Mouse (Mus musculus) hindbrain, embryonic 16.5 days (tissue): Measurements from ENCODE around the gene Mgll. TPM values are rescaled to one million over a fixed set of nuclear protein-coding genes. Genes with fewer than 3 reads are reported as not detected.

ENCODE experiments used
- ATAC-seq: fragments of 200-750 bp; cut with Nextera tagmentation; 2 replicates; pipeline ENCODE4 v1.8.0; 2017; ENCODE audit warnings: moderate TSS enrichment, moderate library complexity
- H3K27ac ChIP-seq: fragments of 300-500 bp; sonication (generic); 2 replicates; pipeline ENCODE4 v1.5.1; 2014; ENCODE audit warnings: low read depth, mild to moderate bottlenecking, control low read depth, low read length, moderate library complexity
- H3K27me3 ChIP-seq: fragments of 300-500 bp; sonication (generic); replicated peaks from 2 replicates; pipeline ENCODE4 v1.6.1; 2014; ENCODE audit warnings: low read length; ENCODE audit not compliant: control insufficient read depth, insufficient read depth
- H3K36me3 ChIP-seq: fragments of 300-500 bp; sonication (generic); 2 replicates; pipeline ENCODE4 v1.6.1; 2014; ENCODE audit warnings: mild to moderate bottlenecking, low read length, moderate library complexity, mixed read lengths; ENCODE audit not compliant: control insufficient read depth, insufficient read depth
- H3K4me1 ChIP-seq: fragments of 300-500 bp; sonication (generic); 2 replicates; pipeline ENCODE4 v1.6.1; 2014; ENCODE audit warnings: low read depth, low read length; ENCODE audit not compliant: control insufficient read depth, insufficient read depth
- H3K4me2 ChIP-seq: fragments of 300-500 bp; sonication (generic); 2 replicates; pipeline ENCODE4 v1.6.1; 2014; ENCODE audit warnings: mild to moderate bottlenecking, low read length, control low read depth, moderate library complexity
- H3K4me3 ChIP-seq: fragments of 300-500 bp; sonication (generic); 2 replicates; pipeline ENCODE4 v1.5.1; 2014; ENCODE audit warnings: mild to moderate bottlenecking, low read length, control low read depth, moderate library complexity
- H3K9ac ChIP-seq: fragments of 300-500 bp; sonication (generic); 2 replicates; pipeline ENCODE4 v1.6.1; 2014; ENCODE audit warnings: low read depth, mild to moderate bottlenecking, control low read depth, low read length, moderate library complexity
- H3K9me3 ChIP-seq: fragments of 300-500 bp; sonication (generic); 2 replicates; pipeline ENCODE4 v1.6.1; 2014; ENCODE audit warnings: mild to moderate bottlenecking, low read length, moderate library complexity; ENCODE audit not compliant: control insufficient read depth
- WGBS: fragments of 180-500 bp; shearing (Covaris S2); extraction: QIAGEN DNeasy Blood & Tissue Kit; methylation state at CpG from one replicate; pipeline ENCODE4 v1.1.7; 2014; 5-methylcytosine and 5-hydroxymethylcytosine counted together
- polyA plus RNA-seq: library from polyadenylated mRNA; unstranded; fragments of >200 nt; fragmentation: Nextera tagmentation; extraction: Ambion mirVana; gene quantifications from 2 replicates; pipeline ENCODE4 v1.2.1, GENCODE M21; 2015

The Mgll gene
- polyA plus RNA-seq, 1 experiment from 2014 or later = 96.8 TPM

DNA sequence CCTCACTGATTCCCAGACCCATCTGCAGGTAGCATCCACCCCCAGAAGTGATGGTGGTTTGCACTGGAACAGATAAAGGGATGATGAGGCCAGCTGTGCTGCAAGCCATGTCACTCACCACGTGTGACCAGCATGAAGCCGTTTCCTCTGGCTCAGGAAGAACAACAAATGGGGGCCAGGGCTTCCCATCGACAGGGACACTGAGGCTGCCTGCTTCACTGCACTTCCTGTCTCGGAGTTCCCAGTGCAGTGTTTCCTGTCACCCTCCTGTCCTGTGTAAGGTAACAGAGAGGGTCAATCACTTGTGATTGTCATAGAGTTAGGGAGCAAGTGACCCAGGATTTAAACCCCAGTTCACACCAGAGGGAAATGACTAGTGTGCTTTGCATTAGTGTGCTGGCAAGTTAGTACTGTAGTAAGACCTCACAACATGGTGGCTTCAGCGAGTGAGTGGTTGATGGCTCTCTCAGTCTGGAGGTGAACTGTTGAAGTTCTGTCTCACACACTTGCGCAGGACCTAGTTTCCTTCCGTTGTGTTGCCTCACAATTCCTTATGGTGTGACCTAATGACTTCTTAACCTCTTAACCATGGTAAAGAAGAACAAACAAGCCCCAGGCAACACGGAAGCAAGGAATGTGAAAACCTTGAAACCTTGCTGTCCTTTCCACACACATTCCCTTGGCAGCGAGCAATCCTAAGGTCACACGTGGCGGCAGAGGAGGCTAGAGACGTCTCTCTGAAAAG lies 23.3 kb downstream of the Mgll start:
- H3K36me3 ChIP-seq = no peaks in the 10 kb centered on the region
- WGBS = 80% methylated on average over 12 of the region's 12 CpGs

DNA sequence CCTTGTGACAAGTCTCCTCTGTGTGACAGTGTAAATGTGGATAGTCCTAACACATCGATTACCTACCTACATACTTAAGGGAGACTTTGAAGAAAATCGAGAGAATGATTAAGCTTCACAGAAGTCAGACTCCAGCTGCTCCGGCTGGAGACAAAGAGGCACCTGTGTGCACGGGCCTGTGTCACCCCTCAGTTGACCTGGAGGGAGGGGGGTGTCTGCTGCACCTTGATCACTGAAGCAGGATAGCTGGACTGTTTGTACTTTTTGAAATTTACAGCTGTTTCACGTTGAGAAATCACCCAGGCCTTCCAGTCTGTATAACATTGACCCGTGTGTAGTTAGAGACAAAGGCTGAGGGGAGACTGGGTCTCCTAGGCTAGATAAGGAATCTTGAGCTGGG lies 26.7 kb downstream of the Mgll start:
- no peak overlapping the region for H3K4me3 ChIP-seq
- H3K27me3 ChIP-seq = no peaks in the 10 kb centered on the region
- no peak overlapping the region for H3K27ac ChIP-seq
- no peaks in the 10 kb centered on the region for H3K36me3 ChIP-seq
- H3K9me3 ChIP-seq = no peaks in the 10 kb centered on the region
- no peak for ATAC-seq
- H3K4me2 ChIP-seq = no peak overlapping the region
- H3K4me1 ChIP-seq = peaks cover 10% of the 10 kb centered on the region
- no peak overlapping the region for H3K9ac ChIP-seq
- 66% methylated on average over 6 of the region's 6 CpGs for WGBS

More for the DNA sequence above, 23.3 kb downstream of the Mgll start:
- no peak for ATAC-seq
- H3K4me3 ChIP-seq = no peak overlapping the region
- H3K4me2 ChIP-seq = no peak overlapping the region
- H3K27me3 ChIP-seq = no peaks in the 10 kb centered on the region
- no peak overlapping the region for H3K27ac ChIP-seq
- peaks cover 18% of the 10 kb centered on the region for H3K4me1 ChIP-seq
- no peak overlapping the region for H3K9ac ChIP-seq
- H3K9me3 ChIP-seq = no peaks in the 10 kb centered on the region

DNA sequence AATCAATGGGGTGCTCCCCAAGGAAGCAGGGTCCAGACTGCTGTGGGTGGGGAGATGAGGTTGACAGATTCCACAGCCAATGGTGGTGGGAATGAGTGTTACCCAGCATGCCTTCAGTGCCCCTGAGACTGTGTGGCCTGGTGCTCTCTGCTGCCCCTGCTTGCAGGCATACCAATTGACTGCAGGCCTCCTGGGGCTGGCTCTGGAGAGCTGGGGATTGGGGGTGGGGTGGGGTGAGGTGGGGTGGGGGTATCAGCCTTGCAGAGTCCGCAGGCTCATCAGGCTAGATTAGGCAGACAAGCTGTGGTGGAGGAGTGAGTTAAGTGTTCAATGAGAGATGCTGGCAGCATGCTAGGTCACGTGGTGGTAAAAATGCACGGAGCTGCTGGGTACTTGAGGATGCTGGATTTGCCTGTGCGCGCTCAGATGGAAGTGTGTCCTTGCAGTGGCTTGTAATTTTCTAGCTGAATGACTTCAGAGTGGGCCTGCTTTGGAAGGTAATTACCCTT lies 28.6 kb downstream of the Mgll start:
- no peaks in the 10 kb centered on the region for H3K36me3 ChIP-seq

DNA sequence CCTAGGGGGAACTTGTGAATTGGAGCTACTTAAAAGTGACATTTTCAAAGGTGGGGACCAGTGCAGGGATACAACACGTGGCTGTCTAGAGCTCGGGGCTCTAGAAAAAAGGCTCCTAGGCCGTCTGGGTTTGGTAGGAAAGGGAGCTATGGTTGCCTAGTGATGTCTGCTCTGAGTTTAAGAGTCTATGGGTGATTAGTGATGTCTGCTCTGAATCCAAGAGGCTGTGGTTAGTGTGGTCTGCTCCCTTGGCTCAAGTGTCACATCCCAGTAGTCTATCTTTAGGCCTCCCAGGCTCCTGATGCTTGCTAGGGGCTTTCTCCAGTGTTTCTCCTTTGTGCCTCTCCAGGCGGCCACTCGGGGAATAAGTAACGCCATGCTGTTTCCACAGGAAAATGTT lies 29.4 kb downstream of the Mgll start:
- Histone ChIP-seq H3K9ac (no peak overlapping the region), H3K4me1 (peaks cover 10% of the 10 kb centered on the region), H3K36me3 (no peaks in the 10 kb centered on the region), H3K4me3 (no peak overlapping the region), H3K9me3 (no peaks in the 10 kb centered on the region), H3K27me3 (no peaks in the 10 kb centered on the region), H3K4me2 (no peak overlapping the region), H3K27ac (peak overlapping the region; percentile 21; the same call in 1 of the 2 replicates)
- ATAC-seq = no peak
- 65% methylated on average over 6 of the region's 6 CpGs for WGBS

More for the DNA sequence above, 28.6 kb downstream of the Mgll start:
- peaks cover 10% of the 10 kb centered on the region for H3K4me1 ChIP-seq
- H3K27me3 ChIP-seq = no peaks in the 10 kb centered on the region
- H3K9me3 ChIP-seq = no peaks in the 10 kb centered on the region
- WGBS = 39% methylated on average over 5 of the region's 5 CpGs
- no peak overlapping the region for H3K9ac ChIP-seq
- no peak overlapping the region for H3K4me3 ChIP-seq
- H3K4me2 ChIP-seq = no peak overlapping the region
- peak; percentile 78 for ATAC-seq
- H3K27ac ChIP-seq = peak overlapping the region; percentile 27; the same call in 1 of the 2 replicates

DNA sequence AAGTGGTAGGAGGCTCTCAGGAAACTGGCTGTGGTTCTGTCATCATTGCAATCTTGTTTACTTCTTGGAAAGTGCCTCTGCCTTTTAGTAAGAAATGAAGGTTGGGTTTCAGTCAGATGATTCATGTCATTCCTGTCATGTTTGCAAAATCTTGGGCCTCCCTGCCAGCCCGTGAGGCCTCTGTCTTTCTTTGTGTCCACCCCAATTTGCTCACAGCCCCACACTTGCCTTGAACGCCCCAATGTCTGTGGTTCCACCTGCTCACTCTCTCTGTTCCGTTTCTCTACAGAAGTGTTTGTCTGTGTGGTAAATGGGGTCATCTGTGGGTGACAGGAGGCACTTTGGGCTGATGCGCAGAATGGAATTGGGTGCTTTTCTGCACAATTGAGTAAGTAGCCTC lies 32.8 kb downstream of the Mgll start:
- Histone ChIP-seq H3K4me2 (no peak overlapping the region), H3K4me3 (no peak overlapping the region), H3K9me3 (no peaks in the 10 kb centered on the region), H3K9ac (no peak overlapping the region), H3K27me3 (no peaks in the 10 kb centered on the region), H3K27ac (no peak overlapping the region), H3K36me3 (no peaks in the 10 kb centered on the region), H3K4me1 (peaks cover 30% of the 10 kb centered on the region)
- ATAC-seq = no peak
- WGBS = 86% methylated on average over 4 of the region's 4 CpGs

DNA sequence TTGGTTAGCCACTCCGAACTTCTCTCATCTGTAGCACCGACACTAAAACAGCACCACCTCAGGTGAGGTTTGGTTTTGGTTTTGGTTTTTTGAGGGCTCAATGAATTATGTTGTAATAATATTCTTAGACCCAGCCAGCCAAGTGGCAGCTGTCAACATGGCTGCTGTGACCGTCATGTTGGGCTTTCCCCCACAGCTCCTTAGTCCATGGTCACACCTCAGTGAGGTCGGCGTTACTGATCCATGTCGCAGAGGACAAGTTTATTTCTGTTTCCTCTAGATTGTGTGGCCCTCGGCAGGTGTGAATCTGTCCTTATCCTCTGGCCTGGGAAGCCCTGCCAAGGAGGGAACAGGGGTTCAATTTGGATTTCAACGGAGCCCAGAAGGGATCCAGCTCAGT lies 33.9 kb downstream of the Mgll start:
- Histone ChIP-seq H3K27me3 (no peaks in the 10 kb centered on the region), H3K4me2 (no peak overlapping the region), H3K9me3 (no peaks in the 10 kb centered on the region), H3K36me3 (no peaks in the 10 kb centered on the region), H3K27ac (no peak overlapping the region), H3K4me3 (no peak overlapping the region), H3K9ac (no peak overlapping the region), H3K4me1 (peaks cover 22% of the 10 kb centered on the region)
- 90% methylated on average over 8 of the region's 8 CpGs for WGBS
- no peak for ATAC-seq

DNA sequence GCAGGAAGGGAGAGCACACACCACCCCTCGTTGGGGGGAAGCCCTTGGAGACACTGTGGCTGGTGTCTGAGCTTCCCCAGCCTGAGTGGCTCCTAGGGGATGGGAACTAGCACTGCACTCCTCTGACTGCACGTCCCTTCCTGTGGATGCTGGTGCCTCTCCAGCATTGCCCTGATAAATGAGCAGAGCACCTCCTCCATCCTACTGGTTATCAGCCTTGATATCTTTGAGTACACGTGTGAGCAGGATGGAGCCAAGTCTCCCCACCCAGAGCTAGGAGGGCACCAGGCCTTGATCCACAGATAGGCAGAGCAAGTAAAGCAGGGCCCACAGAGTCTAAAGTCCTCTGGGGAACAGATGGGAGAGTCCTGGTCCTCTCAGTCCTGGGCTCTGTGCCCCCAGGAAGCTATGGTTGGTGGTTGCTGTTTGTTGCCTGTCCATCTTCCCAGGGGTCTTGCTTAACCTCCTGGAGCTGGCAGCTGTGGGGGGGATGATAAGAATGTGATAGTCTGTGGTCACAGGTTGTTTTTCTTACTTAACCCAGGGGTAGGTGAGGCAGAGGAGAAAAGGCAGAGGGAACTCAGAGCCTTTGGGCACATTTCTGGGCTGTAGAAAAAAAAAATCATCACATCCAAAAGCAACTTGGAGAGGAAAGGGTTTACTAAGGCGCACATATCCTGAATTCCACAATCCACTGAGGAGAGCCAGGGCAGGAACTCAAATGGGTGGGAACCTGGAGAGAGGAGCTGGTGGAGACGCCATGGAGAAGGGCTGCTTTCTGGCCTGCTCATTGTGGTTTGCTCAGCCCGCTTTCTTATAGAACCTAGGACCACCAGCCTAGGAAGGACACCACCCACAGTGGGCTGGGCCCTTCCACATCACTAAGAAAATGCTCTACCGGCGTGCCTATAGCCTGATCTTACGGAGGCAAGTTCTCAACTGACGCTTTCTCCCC lies 34.6 kb downstream of the Mgll start:
- H3K9ac ChIP-seq = no peak overlapping the region
- no peak overlapping the region for H3K27ac ChIP-seq
- H3K36me3 ChIP-seq = no peaks in the 10 kb centered on the region
- ATAC-seq = no peak
- H3K4me3 ChIP-seq = no peak overlapping the region
- H3K4me2 ChIP-seq = no peak overlapping the region
- no peaks in the 10 kb centered on the region for H3K9me3 ChIP-seq
- peaks cover 20% of the 10 kb centered on the region for H3K4me1 ChIP-seq
- no peaks in the 10 kb centered on the region for H3K27me3 ChIP-seq
- 84% methylated on average over 10 of the region's 10 CpGs for WGBS

DNA sequence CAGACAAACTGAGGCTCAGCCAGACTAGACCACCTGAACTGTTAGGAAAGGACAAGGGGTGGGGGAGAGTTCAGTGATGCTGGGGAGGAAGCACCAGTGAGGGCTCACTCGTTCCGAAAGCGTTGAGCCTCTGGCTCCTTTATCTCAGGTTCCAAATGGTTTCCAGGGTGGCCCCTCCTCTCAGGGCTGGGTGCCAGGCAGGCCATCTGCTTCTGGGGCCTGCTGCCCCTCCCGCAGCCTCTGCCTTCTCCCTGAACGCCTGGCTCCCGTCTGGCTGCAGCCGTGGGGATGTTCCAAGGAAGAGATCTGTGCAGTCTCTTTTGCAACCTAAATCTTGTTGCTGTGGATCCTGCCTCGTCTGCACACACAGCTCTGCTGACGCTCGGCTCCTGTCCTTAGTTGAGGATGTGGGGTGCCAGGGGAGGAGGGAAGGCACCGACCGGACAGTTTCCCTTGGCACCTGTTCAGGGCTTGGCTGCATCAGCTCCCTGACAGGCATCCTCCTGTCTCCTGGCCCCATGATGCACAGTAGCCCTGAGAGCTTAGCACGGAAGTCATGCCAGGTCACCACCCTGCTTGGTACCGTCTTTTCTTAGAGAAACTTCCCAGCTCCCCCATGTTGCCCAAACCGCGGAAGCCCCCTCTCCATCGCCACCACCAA lies 35.7 kb downstream of the Mgll start:
- H3K27me3 ChIP-seq = no peaks in the 10 kb centered on the region
- peak overlapping the region; percentile 63 for H3K27ac ChIP-seq
- 0 out of 2 replicates have a peak overlapping the region, but pooled peaks have one; percentile 0 for H3K9ac ChIP-seq
- peak; percentile 74 for ATAC-seq
- peak overlapping the region; percentile 1; the same call in 1 of the 2 replicates for H3K4me2 ChIP-seq
- no peaks in the 10 kb centered on the region for H3K9me3 ChIP-seq
- no peak overlapping the region for H3K4me3 ChIP-seq
- H3K4me1 ChIP-seq = peaks cover 20% of the 10 kb centered on the region
- WGBS = 39% methylated on average over 17 of the region's 17 CpGs
- no peaks in the 10 kb centered on the region for H3K36me3 ChIP-seq
